In genomic region chr11:67429836-67430235, GRCm38 (mm10) we compare ENCODE assay signal across 11 mouse cellular contexts.
"Had no signal": no experiment of that assay in that cellular context is flagged by ENCODE, and none has a peak within 500 bp of the region (broad histone marks: within the 10 kb centered on the region; RNA-seq: fewer than 3 reads in every experiment).

No protein-coding gene starts in this region.

- DNase-seq: liver, postnatal 0 days; lung, adult 2 months; lung, postnatal 14 days; lung, postnatal 36 days; right cerebral cortex, postnatal 14 days; thymus, adult 2 months; thymus, postnatal 25 days; thymus, postnatal 4 days had no signal

- ATAC-seq: liver, postnatal 0 days; lung, postnatal 0 days; midbrain, embryonic 13.5 days; midbrain, embryonic 15.5 days had no signal
